Mouse (Mus musculus): Measurements from ENCODE around the gene Lbx1. TPM values are rescaled to one million over a fixed set of nuclear protein-coding genes. Genes with fewer than 3 reads are reported as not detected.

Lbx1 gene
- polyA plus RNA-seq, 1 experiment from 2014 or later: 0.04 TPM

DNA sequence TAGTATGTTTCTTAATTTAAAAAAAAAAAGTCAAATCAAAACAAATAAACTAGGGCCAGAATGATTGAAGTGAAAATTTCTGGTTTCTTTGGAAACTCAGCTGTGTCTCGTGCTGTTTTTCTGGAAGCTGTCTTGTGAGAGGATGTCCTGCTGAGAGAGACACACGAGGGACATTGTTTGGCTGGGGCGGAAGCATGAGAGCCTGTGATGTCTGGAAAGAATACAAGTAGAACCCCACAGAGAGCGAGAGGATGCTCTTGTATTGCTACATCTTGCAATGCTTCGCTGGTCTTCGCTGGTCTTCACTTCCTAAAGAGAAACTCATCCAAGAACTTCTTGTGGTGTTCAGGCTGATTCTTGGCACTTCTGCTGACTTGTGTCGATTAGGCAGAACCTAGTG, 19.2 kb upstream of the Lbx1 start:
- H3K9me3 ChIP-seq (replicated peaks; ENCODE audit: low read length): no peaks in the 10 kb centered on the region
- DNase-seq (ENCODE audit: low spot score) (no peak), ATAC-seq (replicated peaks; ENCODE audit: low FRiP score, low read depth) (no peak)
- no peak overlapping the region for H3K9ac ChIP-seq (ENCODE audit: low read depth, low read length)
- H3K27me3 ChIP-seq (ENCODE audit: insufficient read depth, low read length): no peaks in the 10 kb centered on the region
- no peak overlapping the region for H3K27ac ChIP-seq
- no peak overlapping the region for H3K4me3 ChIP-seq (replicated peaks; ENCODE audit: low read depth, low read length)
- TF ChIP-seq CTCF (IDR thresholded peaks at IDR 0.05; ENCODE audit: low read depth): no peak
- 0 out of 2 replicates have a peak, but pooled peaks cover 4% of the 10 kb centered on the region for H3K4me1 ChIP-seq (replicated peaks; ENCODE audit: insufficient read depth, low read length)
- 85% methylated on average over 7 of the region's 7 CpGs for WGBS
- H3K36me3 ChIP-seq (ENCODE audit: insufficient read depth, low read length): no peaks in the 10 kb centered on the region
- no peak overlapping the region for H3K4me2 ChIP-seq (ENCODE audit: low read length)

DNA sequence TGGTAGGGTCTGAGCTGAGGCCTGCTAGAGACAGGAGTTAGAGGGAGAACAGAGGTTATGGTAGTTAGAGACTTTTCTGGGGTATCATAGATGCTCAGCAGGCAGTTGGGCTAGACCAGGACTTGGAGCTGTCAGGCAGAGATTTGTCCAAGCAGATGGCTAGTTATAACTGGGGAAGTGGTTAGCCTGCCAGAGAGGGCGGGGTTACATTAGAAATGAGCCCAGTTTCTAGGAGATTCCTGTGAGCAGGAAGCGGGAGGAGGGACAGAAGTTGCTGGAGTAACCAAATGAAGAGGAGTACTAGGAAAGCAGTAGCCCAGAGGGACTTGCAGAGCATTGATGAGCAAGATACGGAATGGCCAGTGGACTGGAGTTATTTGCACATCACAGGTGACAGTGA, 16.8 kb upstream of the Lbx1 start:
- Histone ChIP-seq H3K4me2 (ENCODE audit: low read length) (no peak overlapping the region), H3K27ac (no peak overlapping the region), H3K36me3 (ENCODE audit: insufficient read depth, low read length) (no peaks in the 10 kb centered on the region), H3K4me1 (replicated peaks; ENCODE audit: insufficient read depth, low read length) (no peaks in the 10 kb centered on the region), H3K4me3 (replicated peaks; ENCODE audit: low read depth, low read length) (no peak overlapping the region), H3K9ac (ENCODE audit: low read depth, low read length) (no peak overlapping the region), H3K9me3 (replicated peaks; ENCODE audit: low read length) (no peaks in the 10 kb centered on the region), H3K27me3 (ENCODE audit: insufficient read depth, low read length) (no peaks in the 10 kb centered on the region)
- peak; percentile 52 for DNase-seq (ENCODE audit: low spot score)
- no peak for ATAC-seq (replicated peaks; ENCODE audit: low FRiP score, low read depth)
- no peak for TF ChIP-seq CTCF (IDR thresholded peaks at IDR 0.05; ENCODE audit: low read depth)
- WGBS: 61% methylated on average over 3 of the region's 3 CpGs

DNA sequence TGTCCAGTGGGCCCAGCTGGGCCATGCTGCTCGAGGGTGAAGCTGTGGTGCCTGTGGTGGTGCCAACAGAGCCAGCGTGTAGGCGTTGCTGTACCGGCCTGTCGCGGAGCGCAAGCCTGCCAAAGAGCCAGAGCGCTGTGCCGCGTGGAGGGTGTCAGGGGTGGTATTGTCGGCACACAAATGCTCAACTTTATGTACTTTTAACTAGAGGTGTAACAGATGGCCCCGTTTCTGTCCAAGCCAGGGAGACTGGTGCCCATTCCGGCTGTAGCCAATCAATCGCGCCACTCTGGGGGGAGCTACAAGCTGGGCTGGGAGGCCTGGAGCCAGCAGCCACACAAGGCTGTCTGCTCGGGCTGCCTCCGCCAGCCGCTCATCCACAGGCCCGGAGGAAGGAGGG, 13.1 kb upstream of the Lbx1 start:
- no peak overlapping the region for H3K9ac ChIP-seq (ENCODE audit: low read depth, low read length)
- no peaks in the 10 kb centered on the region for H3K4me1 ChIP-seq (replicated peaks; ENCODE audit: insufficient read depth, low read length)
- 78% methylated on average over 19 of the region's 19 CpGs for WGBS
- no peak for TF ChIP-seq CTCF (IDR thresholded peaks at IDR 0.05; ENCODE audit: low read depth)
- H3K27ac ChIP-seq: no peak overlapping the region
- no peaks in the 10 kb centered on the region for H3K36me3 ChIP-seq (ENCODE audit: insufficient read depth, low read length)
- no peaks in the 10 kb centered on the region for H3K9me3 ChIP-seq (replicated peaks; ENCODE audit: low read length)
- no peak for DNase-seq (ENCODE audit: low spot score)
- H3K27me3 ChIP-seq (ENCODE audit: insufficient read depth, low read length): peaks cover 25% of the 10 kb centered on the region
- ATAC-seq (replicated peaks; ENCODE audit: low FRiP score, low read depth): no peak
- no peak overlapping the region for H3K4me3 ChIP-seq (replicated peaks; ENCODE audit: low read depth, low read length)
- H3K4me2 ChIP-seq (ENCODE audit: low read length): no peak overlapping the region

DNA sequence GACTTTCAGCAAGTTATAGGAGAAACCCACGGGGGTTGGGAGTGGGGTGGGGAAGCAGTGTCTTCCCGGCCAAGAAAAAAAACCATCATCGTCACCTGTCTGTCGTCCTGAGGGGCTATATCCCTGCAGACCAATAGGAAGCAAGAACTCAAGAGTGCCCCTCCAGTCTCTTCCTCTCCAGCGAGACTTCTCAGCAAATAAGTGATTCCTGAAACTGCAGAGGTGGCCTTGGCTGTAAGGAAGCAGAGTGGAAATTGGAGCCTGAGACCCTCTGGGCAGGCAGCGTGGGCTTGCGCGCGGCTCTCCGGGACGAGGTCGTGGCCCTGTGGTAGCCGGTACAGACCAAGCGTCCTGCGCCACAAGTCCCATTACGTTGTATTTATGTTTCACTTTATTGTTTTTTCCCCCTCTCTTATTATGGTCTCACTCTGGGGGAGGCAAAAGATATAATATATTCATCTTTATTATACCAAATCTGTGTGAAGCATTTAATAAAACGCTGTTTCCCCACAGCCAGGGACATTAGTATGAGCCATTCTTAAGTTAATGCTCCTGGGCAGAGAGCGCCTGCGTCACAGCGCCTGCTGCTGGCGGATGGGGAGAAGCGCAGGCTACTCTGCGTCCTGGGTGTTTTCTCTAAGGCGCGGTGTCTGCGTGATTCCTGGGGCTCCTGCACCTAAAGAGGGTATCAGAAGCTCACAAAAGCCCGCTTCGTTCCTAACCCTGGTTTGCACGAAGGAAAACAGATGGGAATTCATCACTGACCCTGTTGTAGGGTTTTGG, 8.5 kb upstream of the Lbx1 start:
- Histone ChIP-seq H3K36me3 (ENCODE audit: insufficient read depth, low read length) (no peaks in the 10 kb centered on the region), H3K4me2 (ENCODE audit: low read length) (no peak overlapping the region), H3K9ac (ENCODE audit: low read depth, low read length) (no peak overlapping the region), H3K27ac (no peak overlapping the region), H3K9me3 (replicated peaks; ENCODE audit: low read length) (no peaks in the 10 kb centered on the region), H3K27me3 (ENCODE audit: insufficient read depth, low read length) (peaks cover 67% of the 10 kb centered on the region), H3K4me1 (replicated peaks; ENCODE audit: insufficient read depth, low read length) (no peaks in the 10 kb centered on the region), H3K4me3 (replicated peaks; ENCODE audit: low read depth, low read length) (no peak overlapping the region)
- no peak for ATAC-seq (replicated peaks; ENCODE audit: low FRiP score, low read depth)
- DNase-seq (ENCODE audit: low spot score): no peak
- WGBS: 2% methylated on average over 29 of the region's 29 CpGs
- peak; percentile 87 for TF ChIP-seq CTCF (IDR thresholded peaks at IDR 0.05; ENCODE audit: low read depth)

DNA sequence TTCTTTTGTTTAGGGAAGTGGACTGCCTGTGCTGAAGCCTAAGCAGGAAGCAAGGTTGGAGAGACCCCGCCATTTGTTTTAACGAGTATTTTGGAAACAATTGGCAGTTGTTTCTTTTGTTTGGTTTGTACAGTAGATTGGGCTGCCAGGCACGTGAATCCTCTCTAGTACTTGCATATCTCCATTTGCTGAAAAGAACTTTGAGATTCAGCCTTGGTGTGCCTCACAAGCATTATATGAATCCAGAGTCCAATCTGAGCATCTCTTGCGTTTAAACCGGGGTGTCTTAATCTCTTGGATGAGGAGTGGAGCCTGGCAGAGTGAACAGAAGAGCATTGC, 7.6 kb upstream of the Lbx1 start:
- Histone ChIP-seq H3K4me2 (ENCODE audit: low read length) (no peak overlapping the region), H3K27me3 (ENCODE audit: insufficient read depth, low read length) (peaks cover 76% of the 10 kb centered on the region), H3K4me3 (replicated peaks; ENCODE audit: low read depth, low read length) (no peak overlapping the region), H3K4me1 (replicated peaks; ENCODE audit: insufficient read depth, low read length) (no peaks in the 10 kb centered on the region), H3K36me3 (ENCODE audit: insufficient read depth, low read length) (no peaks in the 10 kb centered on the region), H3K9ac (ENCODE audit: low read depth, low read length) (no peak overlapping the region), H3K27ac (no peak overlapping the region), H3K9me3 (replicated peaks; ENCODE audit: low read length) (no peaks in the 10 kb centered on the region)
- DNase-seq (ENCODE audit: low spot score) (no peak), ATAC-seq (replicated peaks; ENCODE audit: low FRiP score, low read depth) (no peak)
- WGBS: 2% methylated on average over 5 of the region's 5 CpGs
- TF ChIP-seq CTCF (IDR thresholded peaks at IDR 0.05; ENCODE audit: low read depth): no peak

DNA sequence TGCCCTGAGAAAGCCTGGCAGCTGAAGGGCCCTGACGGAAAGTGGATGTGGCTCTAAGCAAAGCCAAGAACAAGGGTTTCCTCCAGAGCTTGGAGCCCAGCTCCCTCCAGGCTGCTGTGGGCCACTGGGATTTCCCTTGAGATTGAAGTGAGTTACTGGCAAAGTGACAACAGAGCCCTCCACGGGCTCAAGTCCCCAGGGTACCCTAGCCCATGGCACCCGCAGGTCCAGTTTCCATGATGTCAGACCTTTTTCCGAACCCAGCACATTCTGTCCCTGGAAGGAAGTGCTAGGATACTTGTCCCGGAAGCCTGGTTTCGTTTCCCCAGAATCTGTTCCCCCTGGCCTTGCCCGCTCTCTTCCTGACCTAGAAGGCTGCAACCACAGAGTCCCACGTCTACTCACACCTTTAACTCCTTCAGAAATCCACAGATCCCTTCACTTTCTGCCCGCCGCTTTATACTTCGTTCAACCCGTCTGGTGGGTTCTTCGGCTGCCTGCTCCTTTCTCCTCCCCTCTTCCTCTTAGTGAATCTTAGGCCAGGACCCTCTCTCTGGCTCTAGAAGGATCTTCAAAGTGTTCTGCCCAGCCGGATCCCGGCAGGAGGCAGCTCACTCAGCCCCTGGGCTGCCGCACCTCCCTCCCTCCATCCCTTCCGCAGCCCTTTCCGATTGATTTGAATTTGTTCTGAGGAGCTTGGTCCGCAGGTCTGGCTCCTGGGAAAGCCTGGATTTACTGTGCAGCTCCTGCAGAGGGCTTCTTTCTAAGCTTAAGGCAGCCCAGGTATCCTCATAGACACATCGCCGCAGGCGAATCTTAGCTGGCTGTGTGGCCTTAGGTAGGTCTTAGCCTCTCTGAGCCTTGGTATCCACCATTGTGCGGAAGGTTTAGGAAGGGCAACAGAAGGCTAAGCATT, 7.0 kb upstream of the Lbx1 start:
- no peaks in the 10 kb centered on the region for H3K36me3 ChIP-seq (ENCODE audit: insufficient read depth, low read length)
- 0 out of 2 replicates have a peak overlapping the region, but pooled peaks have one; percentile 7 for H3K4me3 ChIP-seq (replicated peaks; ENCODE audit: low read depth, low read length)
- ATAC-seq (replicated peaks; ENCODE audit: low FRiP score, low read depth) (no peak), DNase-seq (ENCODE audit: low spot score) (no peak)
- peaks cover 82% of the 10 kb centered on the region for H3K27me3 ChIP-seq (ENCODE audit: insufficient read depth, low read length)
- H3K9ac ChIP-seq (ENCODE audit: low read depth, low read length): no peak overlapping the region
- TF ChIP-seq CTCF (IDR thresholded peaks at IDR 0.05; ENCODE audit: low read depth): no peak
- no peak overlapping the region for H3K27ac ChIP-seq
- no peaks in the 10 kb centered on the region for H3K4me1 ChIP-seq (replicated peaks; ENCODE audit: insufficient read depth, low read length)
- H3K9me3 ChIP-seq (replicated peaks; ENCODE audit: low read length): no peaks in the 10 kb centered on the region
- 2% methylated on average over 23 of the region's 23 CpGs for WGBS
- no peak overlapping the region for H3K4me2 ChIP-seq (ENCODE audit: low read length)
